Mouse (Mus musculus): ENCODE data around the gene Mfsd14a. TPM values are rescaled to one million over a fixed set of nuclear protein-coding genes. Genes with fewer than 3 reads are reported as not detected.

Gene Mfsd14a
- polyA plus RNA-seq, 1 experiment from 2014 or later, result 78.5 TPM

DNA sequence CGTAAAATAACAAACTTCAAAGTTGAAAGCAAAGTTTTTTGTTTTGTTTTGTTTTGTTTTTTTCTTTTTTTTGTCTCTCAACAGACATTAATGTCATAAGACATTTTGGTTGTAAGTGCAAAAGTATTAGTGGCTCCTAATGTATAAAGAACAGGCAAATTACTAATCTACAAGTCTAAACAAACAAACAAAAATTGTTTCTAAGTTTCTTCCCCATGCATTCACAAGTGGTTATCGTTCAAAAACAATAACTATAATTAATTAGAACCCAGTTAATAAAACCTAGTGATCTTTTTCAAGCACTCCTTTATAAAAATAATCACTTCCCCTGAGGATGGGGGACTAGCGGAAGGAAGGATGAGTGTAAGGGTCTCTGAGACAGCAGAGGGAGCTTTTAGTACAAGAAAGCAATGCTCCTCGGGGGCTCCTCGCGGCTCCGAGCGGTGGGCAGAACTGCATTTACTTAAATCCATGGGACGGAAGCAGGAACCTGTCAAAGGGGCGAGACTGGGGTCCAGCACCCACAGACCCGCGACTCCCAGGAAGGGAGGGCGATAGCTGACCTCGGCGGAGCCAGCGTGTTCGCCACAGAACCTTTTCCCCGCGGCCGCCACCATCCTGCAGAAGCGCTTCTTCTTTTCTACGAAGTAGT lies 68.3 kb downstream of the Mfsd14a start:
- ATAC-seq (ENCODE audit: insufficient number of reproducible peaks, insufficient read depth, low FRiP score, low TSS enrichment, low read depth), result peak; percentile 66
- no peaks in the 10 kb centered on the region for H3K9me3 ChIP-seq
- H3K4me3 ChIP-seq, result peak overlapping the region; percentile 88
- peaks cover 26% of the 10 kb centered on the region for H3K36me3 ChIP-seq
- H3K4me2 ChIP-seq, result peak overlapping the region; percentile 53
- H3K27ac ChIP-seq, result peak overlapping the region; percentile 90
- 0 out of 2 replicates have a peak, but pooled peaks cover 3% of the 10 kb centered on the region for H3K4me1 ChIP-seq
- H3K9ac ChIP-seq, result peak overlapping the region; percentile 85
- H3K27me3 ChIP-seq, result no peaks in the 10 kb centered on the region
- 2% methylated on average over 22 of the region's 22 CpGs for WGBS

DNA sequence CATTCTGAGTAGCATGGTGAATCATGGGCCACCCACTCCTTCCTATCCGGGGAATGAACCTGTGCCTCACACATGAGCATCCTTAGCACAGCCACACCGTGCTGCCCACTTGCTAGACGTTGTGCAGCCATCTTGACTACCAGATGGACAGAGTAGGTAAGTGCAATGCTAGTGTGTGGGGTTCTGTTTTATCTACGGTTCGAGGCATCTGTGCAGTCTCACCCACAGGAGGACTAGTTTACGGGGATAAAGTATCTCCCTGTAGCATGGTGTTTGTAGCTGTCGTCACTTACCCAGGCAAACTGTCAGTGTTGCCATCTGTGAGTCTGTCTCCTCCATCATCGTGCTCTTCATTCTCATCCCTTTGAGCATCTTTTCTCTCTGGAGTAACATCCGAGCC lies 80.3 kb downstream of the Mfsd14a start:
- Histone ChIP-seq H3K9ac (no peak overlapping the region), H3K4me1 (no peaks in the 10 kb centered on the region), H3K36me3 (peaks cover 61% of the 10 kb centered on the region), H3K4me3 (no peak overlapping the region), H3K27me3 (no peaks in the 10 kb centered on the region), H3K27ac (no peak overlapping the region), H3K4me2 (no peak overlapping the region), H3K9me3 (no peaks in the 10 kb centered on the region)
- 98% methylated on average over 9 of the region's 9 CpGs for WGBS
- no peak for ATAC-seq (ENCODE audit: insufficient number of reproducible peaks, insufficient read depth, low FRiP score, low TSS enrichment, low read depth)

Other genes starting within 250 kb of the Mfsd14a start
- gene Cdc14a, start 238.6 kb downstream of the Mfsd14a start, polyA plus RNA-seq (2015; fragmentation: Nextera tagmentation; extraction: Ambion mirVana), result 8.9 and 9.6 TPM in 2 replicates
- 81.2 and 87.9 TPM in 2 replicates for gene Rtca, start 154.5 kb downstream of the Mfsd14a start, polyA plus RNA-seq (2015; fragmentation: Nextera tagmentation; extraction: Ambion mirVana)
- 17.8 and 18.5 TPM in 2 replicates for gene Dbt, start 149.6 kb downstream of the Mfsd14a start, polyA plus RNA-seq (2015; fragmentation: Nextera tagmentation; extraction: Ambion mirVana)
- gene Lrrc39, start 99.7 kb downstream of the Mfsd14a start, polyA plus RNA-seq (2015; fragmentation: Nextera tagmentation; extraction: Ambion mirVana), result 0.56 and 0.89 TPM in 2 replicates
- gene Sass6, start 67.7 kb downstream of the Mfsd14a start, polyA plus RNA-seq (2015; fragmentation: Nextera tagmentation; extraction: Ambion mirVana), result 26.3 and 27.8 TPM in 2 replicates
- gene Trmt13, start 48.1 kb downstream of the Mfsd14a start, polyA plus RNA-seq (2015; fragmentation: Nextera tagmentation; extraction: Ambion mirVana), result 44.3 and 44.8 TPM in 2 replicates
- gene Gm43191, start 18.6 kb upstream of the Mfsd14a start, polyA plus RNA-seq (2015; fragmentation: Nextera tagmentation; extraction: Ambion mirVana), result not detected in 2 replicates
- 8.7 and 10.4 TPM in 2 replicates for gene Slc35a3, start 50.2 kb upstream of the Mfsd14a start, polyA plus RNA-seq (2015; fragmentation: Nextera tagmentation; extraction: Ambion mirVana)
- 17.3 and 19.6 TPM in 2 replicates for gene Agl, start 145.5 kb upstream of the Mfsd14a start, polyA plus RNA-seq (2015; fragmentation: Nextera tagmentation; extraction: Ambion mirVana)
- gene Frrs1, start 196.8 kb upstream of the Mfsd14a start, polyA plus RNA-seq (2015; fragmentation: Nextera tagmentation; extraction: Ambion mirVana), result 13.4 and 14.2 TPM in 2 replicates

Measured in embryonic facial prominence, embryonic 13.5 days (tissue).